Mouse (Mus musculus) heart, embryonic 15.5 days (tissue): ENCODE results near the gene Col9a2. TPM values are rescaled to one million over a fixed set of nuclear protein-coding genes. Genes with fewer than 3 reads are reported as not detected.

ENCODE experiments used
- ATAC-seq: fragments of 200-750 bp; cut with Nextera tagmentation; replicated peaks from 2 replicates; pipeline ENCODE4 v1.8.0; 2017; ENCODE audit warnings: low read depth, moderate TSS enrichment; ENCODE audit not compliant: insufficient number of reproducible peaks, insufficient read depth, low FRiP score
- H3K27ac ChIP-seq: fragments of 300-500 bp; sonication (generic); 2 replicates; pipeline ENCODE4 v1.5.1; 2015; ENCODE audit warnings: mild to moderate bottlenecking, inconsistent platforms
- H3K27me3 ChIP-seq: fragments of 300-500 bp; sonication (generic); 2 replicates; pipeline ENCODE4 v1.6.1; 2015; ENCODE audit warnings: inconsistent platforms
- H3K36me3 ChIP-seq: fragments of 300-500 bp; sonication (generic); 2 replicates; pipeline ENCODE4 v1.6.1; 2015; ENCODE audit warnings: mild to moderate bottlenecking, inconsistent platforms
- H3K4me1 ChIP-seq: fragments of 300-500 bp; sonication (generic); replicated peaks from 2 replicates; pipeline ENCODE4 v1.6.1; 2015; ENCODE audit warnings: inconsistent platforms
- H3K4me2 ChIP-seq: fragments of 300-500 bp; sonication (generic); 2 replicates; pipeline ENCODE4 v1.6.1; 2015; ENCODE audit warnings: inconsistent platforms, mild to moderate bottlenecking, moderate library complexity
- H3K4me3 ChIP-seq: fragments of 300-500 bp; sonication (generic); 2 replicates; pipeline ENCODE4 v1.5.1; 2015; ENCODE audit warnings: mild to moderate bottlenecking, inconsistent platforms
- H3K9ac ChIP-seq: fragments of 300-500 bp; sonication (generic); 2 replicates; pipeline ENCODE4 v1.6.1; 2015; ENCODE audit warnings: mild to moderate bottlenecking, inconsistent platforms
- H3K9me3 ChIP-seq: fragments of 300-500 bp; sonication (generic); replicated peaks from 2 replicates; pipeline ENCODE4 v1.6.1; 2016; ENCODE audit warnings: inconsistent platforms
- WGBS: fragments of 180-500 bp; shearing (Covaris S2); methylation state at CpG from one replicate; pipeline ENCODE4 v1.1.7; 2015; ENCODE audit warnings: mixed read lengths; 5-methylcytosine and 5-hydroxymethylcytosine counted together
- polyA plus RNA-seq: library from polyadenylated mRNA; unstranded; fragments of >200 nt; fragmentation: Nextera tagmentation; extraction: Ambion mirVana; gene quantifications from 2 replicates; pipeline ENCODE4 v1.2.1, GENCODE M21; 2015

Col9a2 gene
- polyA plus RNA-seq, 1 experiment from 2014 or later = 9.7 TPM

DNA sequence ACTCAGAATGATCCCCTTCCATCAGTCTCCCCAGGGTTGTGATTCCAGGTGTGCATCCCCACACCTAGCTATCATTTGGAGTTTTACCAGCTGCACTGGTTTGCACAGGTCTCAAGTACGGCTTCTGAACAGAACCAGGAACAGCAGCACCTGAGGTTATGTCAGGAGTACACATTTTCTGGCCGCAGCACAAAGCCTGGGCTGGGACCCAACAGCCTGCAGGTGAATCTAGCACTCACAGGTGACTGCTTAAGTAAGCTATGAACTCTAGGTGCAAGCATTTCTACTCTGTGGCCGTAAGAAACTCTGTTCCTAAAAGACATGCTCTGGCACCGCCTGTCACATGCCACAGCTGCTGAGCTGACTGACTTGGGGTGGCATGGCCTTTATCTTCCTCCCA lies 51.0 kb downstream of the Col9a2 start:
- Histone ChIP-seq H3K4me3 (no peak overlapping the region), H3K9me3 (no peaks in the 10 kb centered on the region), H3K27ac (no peak overlapping the region), H3K4me1 (no peaks in the 10 kb centered on the region), H3K27me3 (no peaks in the 10 kb centered on the region), H3K36me3 (peaks cover 61% of the 10 kb centered on the region), H3K4me2 (no peak overlapping the region), H3K9ac (no peak overlapping the region)
- 84% methylated on average over 4 of the region's 4 CpGs for WGBS
- ATAC-seq = no peak

DNA sequence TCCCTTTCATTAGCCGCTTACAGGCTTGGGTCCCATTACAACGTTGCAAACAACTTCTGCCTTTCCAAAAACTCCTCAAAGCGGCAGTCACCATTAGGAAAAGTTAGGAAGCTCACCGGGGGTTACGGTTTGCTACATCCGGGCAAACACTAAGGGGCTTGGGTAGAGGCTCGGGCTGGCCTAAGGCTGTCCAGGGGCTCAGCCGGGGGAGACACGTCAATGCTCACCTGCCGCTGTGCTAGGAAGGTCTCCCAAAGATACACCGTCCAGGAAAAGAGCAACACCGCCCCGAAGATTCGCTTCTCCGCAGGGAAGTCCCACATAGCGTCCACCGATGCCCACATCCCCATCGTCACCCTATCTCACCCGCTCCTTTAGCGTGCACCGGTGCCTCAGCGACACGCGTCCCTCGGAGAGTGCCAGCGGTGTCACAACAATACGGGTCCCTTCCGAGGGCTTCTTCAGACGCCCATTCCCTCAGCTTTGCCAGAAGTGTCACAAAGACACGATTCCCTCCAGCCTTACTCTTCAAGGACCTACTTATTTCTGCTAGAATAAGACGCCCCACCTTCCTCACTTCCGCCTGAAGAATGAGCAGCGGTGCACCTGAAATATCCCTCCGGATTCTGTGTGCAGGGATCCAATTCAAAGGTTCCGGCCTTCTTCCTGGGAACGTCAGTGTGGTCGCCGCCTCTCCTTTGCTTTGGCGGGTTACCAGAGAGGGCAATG lies 58.6 kb downstream of the Col9a2 start, which contains the start of gene Zmpste24:
Gene Zmpste24 (minus strand): TSS at position 592 of the 729 bp plus-strand sequence.
- H3K36me3 ChIP-seq = peaks cover 26% of the 10 kb centered on the region
- H3K4me2 ChIP-seq = peak within 1 kb of the TSS; percentile 81
- ATAC-seq = peak; percentile 74
- under 1% methylated on average over 39 of the region's 39 CpGs for WGBS
- no peaks in the 10 kb centered on the region for H3K27me3 ChIP-seq
- H3K9ac ChIP-seq = peak within 1 kb of the TSS; percentile 79
- H3K4me1 ChIP-seq = peaks cover 13% of the 10 kb centered on the region
- peak within 1 kb of the TSS; percentile 96 for H3K4me3 ChIP-seq
- peak within 1 kb of the TSS; percentile 71 for H3K27ac ChIP-seq
- H3K9me3 ChIP-seq = no peaks in the 10 kb centered on the region

DNA sequence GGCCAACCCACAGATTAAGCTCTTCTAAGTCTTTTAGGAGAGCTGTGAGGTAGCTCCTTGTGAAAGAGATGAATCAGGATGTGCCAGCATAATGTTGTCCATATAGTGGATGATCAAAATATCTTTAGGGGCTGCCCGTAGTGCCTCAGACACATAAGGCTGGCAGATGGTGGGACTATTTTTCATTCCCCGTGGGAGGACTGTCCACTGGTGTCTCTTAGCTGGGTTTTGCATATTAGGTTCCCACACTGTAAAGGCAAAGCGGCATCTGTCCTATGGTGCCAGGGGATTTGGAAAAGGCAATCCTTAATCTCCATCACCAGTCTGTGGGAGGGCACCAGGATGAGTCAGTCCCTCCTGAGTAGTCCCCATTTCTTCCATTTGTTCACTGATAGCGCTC lies 64.1 kb downstream of the Col9a2 start:
- no peak for ATAC-seq
- Histone ChIP-seq H3K9me3 (no peaks in the 10 kb centered on the region), H3K27ac (no peak overlapping the region), H3K4me1 (no peaks in the 10 kb centered on the region), H3K4me3 (no peak overlapping the region), H3K9ac (no peak overlapping the region), H3K4me2 (no peak overlapping the region), H3K36me3 (no peaks in the 10 kb centered on the region), H3K27me3 (no peaks in the 10 kb centered on the region)
- 75% methylated on average over 4 of the region's 4 CpGs for WGBS

Other genes starting within 250 kb of the Col9a2 start
- 87.5 and 97.3 TPM in 2 replicates for gene Nfyc, start 207.8 kb upstream of the Col9a2 start, polyA plus RNA-seq
- 0.25 and 0.62 TPM in 2 replicates for gene Rims3, start 184.6 kb upstream of the Col9a2 start, polyA plus RNA-seq
- gene Exo5, start 114.4 kb upstream of the Col9a2 start, polyA plus RNA-seq = 9.4 and 13.8 TPM in 2 replicates
- gene Zfp69, start 87.7 kb upstream of the Col9a2 start, polyA plus RNA-seq = 10.7 and 11.2 TPM in 2 replicates
- 10.0 and 12.8 TPM in 2 replicates for gene Smap2, start 22.1 kb upstream of the Col9a2 start, polyA plus RNA-seq
- 22.2 and 25.5 TPM in 2 replicates for gene Zmpste24, start 58.9 kb downstream of the Col9a2 start, polyA plus RNA-seq
- not detected in 2 replicates for gene Tmco2, start 69.8 kb downstream of the Col9a2 start, polyA plus RNA-seq
- gene Rlf, start 175.7 kb downstream of the Col9a2 start, polyA plus RNA-seq = 16.3 and 19.2 TPM in 2 replicates